ENCODE assay signal across 26 mouse cellular contexts in genomic region chr10:17908731-17909130, GRCm38 (mm10). TPM values are rescaled to one million over a fixed set of nuclear protein-coding genes. Genes with fewer than 3 reads are reported as not detected.
DNase-seq lines count a peak whose midpoint lies in the region; ATAC-seq and TF ChIP-seq lines count a peak whose summit lies in the region.
"Had no signal": no experiment of that assay in that cellular context is flagged by ENCODE, and none has a peak within 500 bp of the region (broad histone marks: within the 10 kb centered on the region; RNA-seq: fewer than 3 reads in every experiment).

No protein-coding gene starts in this region.

- H3K4me1 ChIP-seq in lung, embryonic 14.5 days (ENCODE audit: insufficient read depth): no peaks in the 10 kb centered on the region
- no peaks in the 10 kb centered on the region for H3K4me1 ChIP-seq in intestine, embryonic 15.5 days (replicated peaks)
- H3K4me1 ChIP-seq: embryonic facial prominence, embryonic 15.5 days; heart, embryonic 10.5 days; limb, embryonic 15.5 days; neural tube, embryonic 15.5 days had no signal

- WGBS in lung, embryonic 14.5 days: 36% methylated on average over 4 of the region's 4 CpGs
- WGBS in intestine, embryonic 15.5 days: 57% methylated on average over 4 of the region's 4 CpGs

- H3K36me3 ChIP-seq in lung, embryonic 14.5 days (ENCODE audit: insufficient read depth): peaks cover 9% of the 10 kb centered on the region; the same call in 1 of the 2 replicates
- 0 out of 2 replicates have a peak, but pooled peaks cover 6% of the 10 kb centered on the region for H3K36me3 ChIP-seq in intestine, embryonic 15.5 days

- H3K9ac ChIP-seq in lung, embryonic 14.5 days: no peak overlapping the region
- no peak overlapping the region for H3K9ac ChIP-seq in intestine, embryonic 15.5 days
- H3K9ac ChIP-seq: embryonic facial prominence, embryonic 15.5 days; limb, embryonic 15.5 days; liver, embryonic 14.5 days; neural tube, embryonic 15.5 days had no signal

- H3K9me3 ChIP-seq in lung, embryonic 14.5 days (ENCODE audit: low read depth, low read length): no peaks in the 10 kb centered on the region
- no peaks in the 10 kb centered on the region for H3K9me3 ChIP-seq in intestine, embryonic 15.5 days
- H3K9me3 ChIP-seq: embryonic facial prominence, embryonic 15.5 days; G1E; heart, embryonic 10.5 days; limb, embryonic 15.5 days; neural tube, embryonic 15.5 days had no signal

- no peaks in the 10 kb centered on the region for H3K27me3 ChIP-seq in lung, embryonic 14.5 days (ENCODE audit: insufficient read depth, low read length)
- no peaks in the 10 kb centered on the region for H3K27me3 ChIP-seq in intestine, embryonic 15.5 days (replicated peaks)
- H3K27me3 ChIP-seq: CH12.LX; embryonic facial prominence, embryonic 15.5 days; limb, embryonic 15.5 days; neural tube, embryonic 15.5 days; Patski had no signal

- ATAC-seq in lung, embryonic 14.5 days (ENCODE audit: insufficient read depth): peak; percentile 58; the same call in 1 of the 2 replicates
- ATAC-seq in intestine, embryonic 15.5 days: no peak
- ATAC-seq: forebrain, embryonic 14.5 days; hindbrain, embryonic 16.5 days; intestine, embryonic 16.5 days; Patski had no signal

- H3K4me3 ChIP-seq in lung, embryonic 14.5 days (ENCODE audit: low read depth, low read length): no peak overlapping the region
- H3K4me3 ChIP-seq in intestine, embryonic 15.5 days (replicated peaks): no peak overlapping the region
- H3K4me3 ChIP-seq: embryonic facial prominence, embryonic 15.5 days; heart, embryonic 10.5 days; limb, embryonic 15.5 days; neural tube, embryonic 15.5 days had no signal

- no peak overlapping the region for H3K4me2 ChIP-seq in lung, embryonic 14.5 days
- H3K4me2 ChIP-seq in intestine, embryonic 15.5 days (replicated peaks): no peak overlapping the region
- H3K4me2 ChIP-seq: embryonic facial prominence, embryonic 15.5 days; limb, embryonic 15.5 days; midbrain, embryonic 11.5 days; neural tube, embryonic 15.5 days had no signal

- TF ChIP-seq CTCF in lung, embryonic 14.5 days (IDR thresholded peaks at IDR 0.05; ENCODE audit: low read depth): no peak

- DNase-seq in lung, embryonic 14.5 days: peak; percentile 70
- no peak for DNase-seq in lung, postnatal 10 days
- DNase-seq in ZHBTc4 (ENCODE audit: low read depth, low spot score): peak; percentile 9
- peak; percentile 51 for DNase-seq in layer of hippocampus, adult 11-12 months (ENCODE audit: low spot score)
- peak; percentile 41 to 59 for DNase-seq in layer of hippocampus, postnatal 36 days
- DNase-seq in cerebellum, adult 11-12 months: no peak
- DNase-seq: adrenal gland, adult 2 months; B cell, adult 2 months; cerebellum, adult 8-10 months; gastrocnemius, postnatal 10 days; kidney, adult 9 months; kidney, postnatal 14 days; thymus, adult 2 months had no signal

- H3K27ac ChIP-seq in lung, embryonic 14.5 days (ENCODE audit: low read depth): no peak overlapping the region
- no peak overlapping the region for H3K27ac ChIP-seq in intestine, embryonic 15.5 days
- H3K27ac ChIP-seq: embryonic facial prominence, embryonic 15.5 days; heart, embryonic 10.5 days; limb, embryonic 15.5 days; liver, embryonic 14.5 days; neural tube, embryonic 15.5 days had no signal

RNA-seq across cellular contexts. Expression of gene Heca, which starts 39.1 kb away (rescaled TPM):
- 3.3 and 4.4 TPM in 2 replicates for polyA plus RNA-seq in lung, embryonic 14.5 days (2014; fragmentation: Nextera tagmentation; extraction: Ambion mirVana)
- 10 to 100 TPM; 28.8 to 34.9 TPM for total RNA-seq in layer of hippocampus, postnatal 36 days (2021)
- 3.2 and 3.5 TPM in 2 replicates for polyA plus RNA-seq in intestine, embryonic 15.5 days (2015; fragmentation: Nextera tagmentation; extraction: Ambion mirVana)

Comparison
In these comparisons a context has a peak if more than half of its experiments do, and no peak if none do; other contexts are left out.
1. DNase-seq: peak in lung, embryonic 14.5 days (single experiment), ZHBTc4 (single experiment), layer of hippocampus, adult 11-12 months (single experiment) and layer of hippocampus, postnatal 36 days (2 of 2); none in lung, postnatal 10 days (single experiment) and cerebellum, adult 11-12 months (single experiment).